Mouse (Mus musculus): ENCODE data around the gene Gje1. TPM values are rescaled to one million over a fixed set of nuclear protein-coding genes. Genes with fewer than 3 reads are reported as not detected.
A peak's percentile ranks its signal among the peaks of the same experiment; 100 is the strongest.

The Gje1 gene
- not detected for total RNA-seq (2021)
- long read RNA-seq, experiment 1 = 0 reads
- long read RNA-seq, experiment 2 = 0 reads

- intact Hi-C loops (cut with DNase I) = no loop called here
- TF ChIP-seq CTCF (IDR thresholded peaks at IDR 0.05) = no peak
- DNase-seq (ENCODE audit: extremely low spot score in 1 of 2, low spot score in 2 of 2) = no peak
- Histone ChIP-seq H3K4me3 (no peak within 1 kb of the TSS), H3K27ac (no peak within 1 kb of the TSS)
Measured at GRCm38 (mm10) chr10:14718114-14718513, at the start of gene Gje1. TSS of gene Gje1 (minus strand) at chr10:14718214.

- intact Hi-C loops (cut with DNase I) = no loop called here
- no peak overlapping the region for H3K27ac ChIP-seq
- DNase-seq (ENCODE audit: extremely low spot score in 1 of 2, low spot score in 2 of 2) = no peak
Measured at GRCm38 (mm10) chr10:14760618-14761017, 42.6 kb upstream of the Gje1 start.

GRCm38 (mm10) chr10:14759665-14760558 is 41.9 kb upstream of the Gje1 start:
- DNase-seq (ENCODE audit: extremely low spot score in 1 of 2, low spot score in 2 of 2) = peak; percentile 15 to 16
- Histone ChIP-seq H3K4me3 (peak overlapping the region; percentile 34), H3K27ac (no peak overlapping the region)
- intact Hi-C loops (cut with DNase I) = no loop called here
- no peak; the same call in 1 of the 2 replicates for TF ChIP-seq CTCF (IDR thresholded peaks at IDR 0.05)

More at GRCm38 (mm10) chr10:14760618-14761017, 42.6 kb upstream of the Gje1 start:
- TF ChIP-seq CTCF (IDR thresholded peaks at IDR 0.05) = no peak
- peak overlapping the region; percentile 34; the same call in 1 of the 2 replicates for H3K4me3 ChIP-seq

- Histone ChIP-seq H3K27ac (no peak overlapping the region), H3K4me3 (no peak overlapping the region)
- peak; percentile 75 for TF ChIP-seq CTCF (IDR thresholded peaks at IDR 0.05)
- DNase-seq (ENCODE audit: extremely low spot score in 1 of 2, low spot score in 2 of 2) = peak; percentile 11 to 17
- intact Hi-C loops (cut with DNase I) = loop anchor here (2.0 to 5.0 kb wide), 2 partner anchors 439 to 488 kb away; no protein-coding TSS in a partner anchor
Measured at GRCm38 (mm10) chr10:14734285-14734684, 16.3 kb upstream of the Gje1 start.

GRCm38 (mm10) chr10:14725671-14726070 is 7.7 kb upstream of the Gje1 start:
- Histone ChIP-seq H3K4me3 (no peak overlapping the region), H3K27ac (no peak overlapping the region)
- no peak for TF ChIP-seq CTCF (IDR thresholded peaks at IDR 0.05)
- peak; percentile 12 to 13 for DNase-seq (ENCODE audit: extremely low spot score in 1 of 2, low spot score in 2 of 2)
- intact Hi-C loops (cut with DNase I) = no loop called here

GRCm38 (mm10) chr10:14705072-14706066 is 12.6 kb downstream of the Gje1 start, which contains the start of the genes Vta1 and Nmbr:
TSS of gene Vta1 (minus strand) at chr10:14705560.
TSS of gene Nmbr (plus strand) at chr10:14705591.
- TF ChIP-seq CTCF (IDR thresholded peaks at IDR 0.05) = peak; percentile 90
- Histone ChIP-seq H3K4me3 (peak within 1 kb of the TSS; percentile 87), H3K27ac (peak within 1 kb of the TSS; percentile 89)
- intact Hi-C loops (cut with DNase I) = loop anchor here (1.0 to 2.0 kb wide), 2 partner anchors 253 to 301 kb away; no protein-coding TSS in a partner anchor
- DNase-seq (ENCODE audit: extremely low spot score in 1 of 2, low spot score in 2 of 2) = peak; percentile 99

- intact Hi-C loops (cut with DNase I) = loop anchor here (2.0 kb wide), 1 partner anchor 299 kb away; no protein-coding TSS in a partner anchor
- peak overlapping the region; percentile 87 for H3K4me3 ChIP-seq
Measured at GRCm38 (mm10) chr10:14703830-14704420, 14.1 kb downstream of the Gje1 start.

GRCm38 (mm10) chr10:14703239-14703638 is 14.8 kb downstream of the Gje1 start:
- Histone ChIP-seq H3K4me3 (no peak overlapping the region), H3K27ac (no peak overlapping the region)
- no peak for DNase-seq (ENCODE audit: extremely low spot score in 1 of 2, low spot score in 2 of 2)
- intact Hi-C loops (cut with DNase I) = no loop called here
- no peak for TF ChIP-seq CTCF (IDR thresholded peaks at IDR 0.05)

More at GRCm38 (mm10) chr10:14703830-14704420, 14.1 kb downstream of the Gje1 start:
- no peak for TF ChIP-seq CTCF (IDR thresholded peaks at IDR 0.05)
- no peak overlapping the region for H3K27ac ChIP-seq
- DNase-seq (ENCODE audit: extremely low spot score in 1 of 2, low spot score in 2 of 2) = no peak

- TF ChIP-seq CTCF (IDR thresholded peaks at IDR 0.05) = no peak
- intact Hi-C loops (cut with DNase I) = no loop called here
- Histone ChIP-seq H3K4me3 (no peak overlapping the region), H3K27ac (no peak overlapping the region)
- no peak for DNase-seq (ENCODE audit: extremely low spot score in 1 of 2, low spot score in 2 of 2)
Measured at GRCm38 (mm10) chr10:14690349-14690748, 27.7 kb downstream of the Gje1 start.

GRCm38 (mm10) chr10:14688785-14689442 is 29.1 kb downstream of the Gje1 start:
- intact Hi-C loops (cut with DNase I) = no loop called here
- Histone ChIP-seq H3K27ac (no peak overlapping the region), H3K4me3 (no peak overlapping the region)
- no peak for TF ChIP-seq CTCF (IDR thresholded peaks at IDR 0.05)
- DNase-seq (ENCODE audit: extremely low spot score in 1 of 2, low spot score in 2 of 2) = no peak

Measured in left cerebral cortex, adult 2 months (tissue).